Mouse (Mus musculus) heart, embryonic 15.5 days (tissue): ENCODE data around the gene Rhobtb1. TPM values are rescaled to one million over a fixed set of nuclear protein-coding genes. Genes with fewer than 3 reads are reported as not detected.
A peak's percentile ranks its signal among the peaks of the same experiment; 100 is the strongest.

Experiments used
- ATAC-seq: fragments of 200-750 bp; cut with Nextera tagmentation; replicated peaks from 2 replicates; pipeline ENCODE4 v1.8.0; 2017; ENCODE audit warnings: low read depth, moderate TSS enrichment; ENCODE audit not compliant: insufficient number of reproducible peaks, insufficient read depth, low FRiP score
- H3K27ac ChIP-seq: fragments of 300-500 bp; sonication (generic); 2 replicates; pipeline ENCODE4 v1.5.1; 2015; ENCODE audit warnings: mild to moderate bottlenecking, inconsistent platforms
- H3K27me3 ChIP-seq: fragments of 300-500 bp; sonication (generic); 2 replicates; pipeline ENCODE4 v1.6.1; 2015; ENCODE audit warnings: inconsistent platforms
- H3K36me3 ChIP-seq: fragments of 300-500 bp; sonication (generic); 2 replicates; pipeline ENCODE4 v1.6.1; 2015; ENCODE audit warnings: mild to moderate bottlenecking, inconsistent platforms
- H3K4me1 ChIP-seq: fragments of 300-500 bp; sonication (generic); replicated peaks from 2 replicates; pipeline ENCODE4 v1.6.1; 2015; ENCODE audit warnings: inconsistent platforms
- H3K4me2 ChIP-seq: fragments of 300-500 bp; sonication (generic); 2 replicates; pipeline ENCODE4 v1.6.1; 2015; ENCODE audit warnings: inconsistent platforms, mild to moderate bottlenecking, moderate library complexity
- H3K4me3 ChIP-seq: fragments of 300-500 bp; sonication (generic); 2 replicates; pipeline ENCODE4 v1.5.1; 2015; ENCODE audit warnings: mild to moderate bottlenecking, inconsistent platforms
- H3K9ac ChIP-seq: fragments of 300-500 bp; sonication (generic); 2 replicates; pipeline ENCODE4 v1.6.1; 2015; ENCODE audit warnings: mild to moderate bottlenecking, inconsistent platforms
- H3K9me3 ChIP-seq: fragments of 300-500 bp; sonication (generic); replicated peaks from 2 replicates; pipeline ENCODE4 v1.6.1; 2016; ENCODE audit warnings: inconsistent platforms
- WGBS: fragments of 180-500 bp; shearing (Covaris S2); methylation state at CpG from one replicate; pipeline ENCODE4 v1.1.7; 2015; ENCODE audit warnings: mixed read lengths; 5-methylcytosine and 5-hydroxymethylcytosine counted together
- polyA plus RNA-seq: library from polyadenylated mRNA; unstranded; fragments of >200 nt; fragmentation: Nextera tagmentation; extraction: Ambion mirVana; gene quantifications from 2 replicates; pipeline ENCODE4 v1.2.1, GENCODE M21; 2015

Gene Rhobtb1
- polyA plus RNA-seq, 1 experiment from 2014 or later: 31.7 TPM

DNA sequence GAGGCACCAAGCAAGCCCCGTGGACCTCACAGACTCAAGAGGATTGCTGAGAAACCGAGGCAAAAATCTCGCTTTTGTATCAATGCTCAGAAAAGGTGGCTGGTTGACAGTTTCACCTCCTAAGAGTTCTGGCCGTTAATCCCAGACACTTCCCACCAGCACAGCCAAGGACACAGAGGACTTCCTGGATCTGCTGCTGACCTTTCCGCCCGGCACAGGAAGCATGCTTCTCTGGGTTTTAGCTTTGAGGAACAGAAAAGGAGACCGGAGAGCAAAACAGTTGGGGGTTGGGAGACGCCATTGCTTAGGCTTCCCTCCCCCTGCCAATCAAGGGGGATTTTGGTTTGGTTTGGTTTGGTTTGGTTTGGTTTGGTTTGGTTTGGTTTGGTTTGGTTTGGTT, 108.7 kb downstream of the Rhobtb1 start:
- Histone ChIP-seq H3K36me3 (peaks cover 4% of the 10 kb centered on the region; the same call in 1 of the 2 replicates), H3K27ac (no peak overlapping the region), H3K27me3 (no peaks in the 10 kb centered on the region), H3K4me1 (peaks cover 45% of the 10 kb centered on the region), H3K9me3 (no peaks in the 10 kb centered on the region), H3K4me2 (no peak overlapping the region), H3K4me3 (no peak overlapping the region), H3K9ac (no peak overlapping the region)
- 74% methylated on average over 8 of the region's 8 CpGs for WGBS
- no peak for ATAC-seq

DNA sequence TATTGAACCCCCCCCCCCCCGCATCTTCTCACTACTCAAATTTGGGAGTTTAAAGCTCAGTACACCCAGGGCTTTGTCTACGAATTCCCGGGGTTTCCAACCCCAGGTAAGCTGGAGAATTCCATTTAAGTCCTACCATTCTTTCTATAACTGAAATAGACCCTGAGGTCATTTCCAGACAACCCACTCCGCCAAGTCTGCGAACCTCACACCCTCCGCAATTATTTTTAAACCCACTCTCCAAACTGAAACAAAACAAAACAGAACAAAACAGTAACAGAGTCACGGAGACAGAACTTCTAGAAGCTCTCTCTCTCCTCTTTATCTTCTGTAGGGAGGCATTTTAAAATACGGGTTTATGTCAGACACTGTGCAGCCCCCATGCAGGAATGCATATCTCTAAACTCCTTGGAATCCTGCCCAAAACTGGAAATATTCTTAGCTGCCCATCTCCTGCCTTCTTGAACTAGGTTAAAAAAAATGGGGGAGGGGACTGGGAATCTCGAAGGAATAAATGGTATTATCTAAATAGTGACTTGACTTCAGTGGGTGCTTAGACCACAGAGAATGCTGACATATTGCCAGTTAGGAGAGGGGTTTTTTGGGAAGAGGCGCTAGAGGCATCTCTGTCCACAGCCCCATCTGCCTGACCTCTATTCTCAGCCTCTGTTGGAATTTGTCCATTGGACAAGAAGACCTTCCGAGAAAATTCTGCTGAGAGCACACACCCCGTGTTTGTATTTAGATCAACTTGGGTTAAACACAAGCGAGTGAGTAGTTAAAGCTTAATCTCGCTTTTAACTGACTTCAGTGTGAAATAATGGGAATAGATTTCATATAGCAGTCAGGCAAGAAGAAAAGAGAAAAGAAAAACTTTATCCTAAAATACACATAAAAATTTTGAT, 111.9 kb downstream of the Rhobtb1 start:
- H3K27me3 ChIP-seq: no peaks in the 10 kb centered on the region
- 0 out of 2 replicates have a peak overlapping the region, but pooled peaks have one; percentile 18 for H3K9ac ChIP-seq
- no peaks in the 10 kb centered on the region for H3K36me3 ChIP-seq
- whole genome bisulfite sequencing: 21% methylated on average over 14 of the region's 14 CpGs
- H3K4me1 ChIP-seq: peaks cover 62% of the 10 kb centered on the region
- ATAC-seq: peak; percentile 20; the same call in 1 of the 2 replicates
- peak overlapping the region; percentile 80 for H3K27ac ChIP-seq
- no peaks in the 10 kb centered on the region for H3K9me3 ChIP-seq
- H3K4me2 ChIP-seq: peak overlapping the region; percentile 46
- H3K4me3 ChIP-seq: peak overlapping the region; percentile 14

DNA sequence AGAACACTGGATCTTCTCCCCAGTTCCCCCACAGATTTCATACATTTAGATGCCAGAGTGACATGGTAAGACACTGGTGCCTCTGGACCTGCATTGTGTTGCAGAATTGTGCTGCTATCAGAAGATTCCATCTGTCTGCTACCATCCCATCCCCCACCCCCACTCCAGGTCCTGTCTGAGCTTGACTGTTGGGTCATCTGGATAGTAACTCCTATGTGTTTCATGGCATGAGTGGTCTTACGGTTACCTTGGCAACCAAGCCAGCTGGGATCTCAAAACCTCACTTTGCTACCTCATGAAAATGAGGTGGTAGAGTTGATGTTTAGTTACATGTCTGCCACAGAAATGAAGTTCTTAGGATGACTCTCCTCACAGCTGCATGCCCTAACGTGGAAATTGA, 112.7 kb downstream of the Rhobtb1 start:
- Histone ChIP-seq H3K9me3 (no peaks in the 10 kb centered on the region), H3K9ac (no peak overlapping the region), H3K36me3 (peaks cover under 1% of the 10 kb centered on the region; the same call in 1 of the 2 replicates), H3K4me1 (peaks cover 62% of the 10 kb centered on the region), H3K4me2 (no peak overlapping the region), H3K4me3 (no peak overlapping the region), H3K27me3 (no peaks in the 10 kb centered on the region), H3K27ac (peak overlapping the region; percentile 80)
- WGBS: 65% methylated on average over 2 of the region's 2 CpGs
- ATAC-seq: no peak

DNA sequence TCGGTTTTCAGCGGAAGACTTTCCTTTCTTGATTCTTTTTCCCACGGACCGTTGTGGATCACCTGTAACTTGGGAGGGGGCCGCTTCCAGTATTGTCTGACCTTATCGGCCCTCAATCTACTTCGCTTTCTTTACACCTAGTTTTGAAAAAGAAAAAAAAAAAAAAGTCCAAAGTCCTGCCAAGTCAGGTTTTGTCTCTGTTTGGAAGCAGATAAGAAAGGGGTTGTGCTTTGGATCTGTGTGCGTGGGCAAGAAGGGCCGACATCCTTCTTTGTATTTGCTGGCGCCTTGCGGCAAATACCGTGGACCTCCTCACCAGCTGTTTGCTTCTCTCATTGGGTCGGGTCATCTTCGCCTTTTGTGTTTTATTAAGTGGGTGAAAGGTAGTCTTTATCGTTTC, 114.2 kb downstream of the Rhobtb1 start:
- H3K4me1 ChIP-seq: peaks cover 57% of the 10 kb centered on the region
- no peak for ATAC-seq
- H3K27ac ChIP-seq: peak overlapping the region; percentile 36
- H3K4me2 ChIP-seq: peak overlapping the region; percentile 37
- no peaks in the 10 kb centered on the region for H3K9me3 ChIP-seq
- WGBS: 60% methylated on average over 15 of the region's 15 CpGs
- no peaks in the 10 kb centered on the region for H3K27me3 ChIP-seq
- peaks cover 11% of the 10 kb centered on the region for H3K36me3 ChIP-seq
- no peak overlapping the region for H3K9ac ChIP-seq
- no peak overlapping the region for H3K4me3 ChIP-seq

DNA sequence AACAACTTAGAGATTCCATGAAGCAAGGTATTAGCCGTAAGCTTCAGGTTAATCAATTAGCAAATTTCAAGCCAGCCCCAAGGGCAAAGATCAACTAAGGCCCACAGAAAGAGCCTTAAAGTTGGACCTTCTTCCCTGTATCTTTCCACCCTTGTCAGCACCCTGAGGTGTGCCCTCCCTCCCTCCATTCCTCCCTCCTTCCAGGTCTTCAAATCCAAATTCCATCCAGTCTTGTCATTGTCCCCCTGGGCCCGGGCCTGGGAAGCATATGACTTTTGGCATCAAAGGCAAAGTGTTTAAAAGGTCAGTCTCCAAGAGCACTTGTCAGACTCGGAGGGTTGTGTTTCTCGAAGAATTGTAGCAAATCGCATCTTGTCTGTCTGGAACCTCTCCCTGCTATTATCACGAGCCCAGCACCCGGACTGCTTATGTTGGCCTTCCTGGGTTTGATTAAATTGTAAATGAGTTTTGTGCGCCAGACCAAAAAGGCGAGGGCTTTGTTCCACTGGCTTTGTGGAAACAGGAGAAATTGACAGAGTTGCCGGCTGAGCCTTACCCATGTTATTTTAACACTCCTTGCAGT, 116.9 kb downstream of the Rhobtb1 start:
- peak overlapping the region; percentile 59 for H3K27ac ChIP-seq
- WGBS: 48% methylated on average over 10 of the region's 10 CpGs
- H3K9me3 ChIP-seq: no peaks in the 10 kb centered on the region
- no peaks in the 10 kb centered on the region for H3K27me3 ChIP-seq
- peaks cover 51% of the 10 kb centered on the region for H3K4me1 ChIP-seq
- peaks cover 21% of the 10 kb centered on the region for H3K36me3 ChIP-seq
- no peak for ATAC-seq
- no peak overlapping the region for H3K4me3 ChIP-seq
- H3K4me2 ChIP-seq: no peak overlapping the region
- H3K9ac ChIP-seq: no peak overlapping the region

DNA sequence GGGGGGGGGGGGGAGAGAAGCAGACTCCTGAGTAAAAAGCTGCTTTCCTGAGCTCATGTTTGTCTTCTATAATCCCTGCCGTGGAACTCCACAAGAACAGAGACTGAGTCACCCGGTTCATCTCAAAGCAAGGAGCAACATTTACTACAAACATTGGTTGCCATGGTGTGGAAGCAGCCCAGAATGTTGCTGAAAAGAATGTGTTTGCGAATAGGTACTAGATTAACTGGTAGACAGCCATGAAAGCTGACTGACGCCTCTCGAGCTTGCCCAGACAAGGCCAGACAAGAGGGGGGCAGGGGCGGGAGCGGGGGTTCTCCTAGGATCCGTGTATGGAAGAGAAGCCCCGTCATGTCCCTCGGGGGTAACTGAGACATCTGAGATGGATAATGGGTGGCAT, 120.2 kb downstream of the Rhobtb1 start:
- Histone ChIP-seq H3K4me1 (peaks cover 42% of the 10 kb centered on the region), H3K9me3 (no peaks in the 10 kb centered on the region), H3K27ac (peak overlapping the region; percentile 55), H3K36me3 (peaks cover 22% of the 10 kb centered on the region), H3K4me3 (no peak overlapping the region), H3K4me2 (no peak overlapping the region), H3K9ac (no peak overlapping the region), H3K27me3 (no peaks in the 10 kb centered on the region)
- no peak for ATAC-seq
- WGBS: 39% methylated on average over 10 of the region's 10 CpGs

DNA sequence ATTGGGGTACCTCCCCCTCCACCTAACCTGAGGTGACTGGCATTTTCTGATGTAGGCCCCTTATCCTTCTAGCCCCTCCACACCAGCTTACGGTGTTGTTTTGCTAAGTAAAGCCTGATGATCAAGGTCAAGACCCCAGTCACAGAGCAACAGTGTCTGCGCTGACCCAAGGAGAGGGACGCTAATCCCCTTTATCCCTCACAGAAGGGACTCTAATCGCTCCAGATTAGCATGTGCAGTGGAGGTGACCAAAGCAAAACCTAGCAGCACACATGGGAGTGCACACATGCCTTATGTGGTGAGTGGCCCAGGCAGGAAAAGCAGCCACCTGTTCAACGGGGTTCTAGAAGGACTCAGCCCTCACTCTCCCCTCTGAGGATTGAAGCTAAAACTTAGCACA, 123.0 kb downstream of the Rhobtb1 start:
- Histone ChIP-seq H3K27me3 (no peaks in the 10 kb centered on the region), H3K27ac (peak overlapping the region; percentile 95), H3K9me3 (no peaks in the 10 kb centered on the region), H3K36me3 (peaks cover 30% of the 10 kb centered on the region), H3K9ac (no peak overlapping the region; the same call in 1 of the 2 replicates), H3K4me1 (peaks cover 37% of the 10 kb centered on the region), H3K4me2 (no peak overlapping the region), H3K4me3 (no peak overlapping the region)
- WGBS: 49% methylated on average over 5 of the region's 5 CpGs
- no peak for ATAC-seq

DNA sequence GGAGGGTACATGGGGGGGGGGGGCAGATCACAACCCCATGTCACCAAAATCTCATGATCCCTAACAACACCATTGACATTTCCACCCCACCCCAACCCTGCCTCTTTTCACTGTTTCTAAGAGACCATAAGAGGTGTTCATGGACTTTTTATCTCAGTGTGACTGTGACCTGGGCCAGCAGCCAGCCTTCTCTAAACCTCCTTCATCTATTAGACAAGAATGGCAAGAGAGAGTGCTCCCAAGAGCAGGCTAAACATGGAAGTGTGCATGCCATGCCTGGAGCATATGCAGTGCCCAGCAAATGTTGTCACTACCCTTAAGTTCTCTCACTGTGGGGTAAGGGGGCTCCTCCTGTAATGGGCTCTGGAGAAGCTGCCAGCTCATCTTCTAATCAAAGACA, 123.5 kb downstream of the Rhobtb1 start:
- H3K9me3 ChIP-seq: no peaks in the 10 kb centered on the region
- peaks cover 37% of the 10 kb centered on the region for H3K4me1 ChIP-seq
- H3K4me3 ChIP-seq: no peak overlapping the region
- no peak overlapping the region for H3K9ac ChIP-seq
- peak overlapping the region; percentile 95 for H3K27ac ChIP-seq
- H3K27me3 ChIP-seq: no peaks in the 10 kb centered on the region
- peak; percentile 73 for ATAC-seq
- H3K4me2 ChIP-seq: no peak overlapping the region
- peaks cover 33% of the 10 kb centered on the region for H3K36me3 ChIP-seq

DNA sequence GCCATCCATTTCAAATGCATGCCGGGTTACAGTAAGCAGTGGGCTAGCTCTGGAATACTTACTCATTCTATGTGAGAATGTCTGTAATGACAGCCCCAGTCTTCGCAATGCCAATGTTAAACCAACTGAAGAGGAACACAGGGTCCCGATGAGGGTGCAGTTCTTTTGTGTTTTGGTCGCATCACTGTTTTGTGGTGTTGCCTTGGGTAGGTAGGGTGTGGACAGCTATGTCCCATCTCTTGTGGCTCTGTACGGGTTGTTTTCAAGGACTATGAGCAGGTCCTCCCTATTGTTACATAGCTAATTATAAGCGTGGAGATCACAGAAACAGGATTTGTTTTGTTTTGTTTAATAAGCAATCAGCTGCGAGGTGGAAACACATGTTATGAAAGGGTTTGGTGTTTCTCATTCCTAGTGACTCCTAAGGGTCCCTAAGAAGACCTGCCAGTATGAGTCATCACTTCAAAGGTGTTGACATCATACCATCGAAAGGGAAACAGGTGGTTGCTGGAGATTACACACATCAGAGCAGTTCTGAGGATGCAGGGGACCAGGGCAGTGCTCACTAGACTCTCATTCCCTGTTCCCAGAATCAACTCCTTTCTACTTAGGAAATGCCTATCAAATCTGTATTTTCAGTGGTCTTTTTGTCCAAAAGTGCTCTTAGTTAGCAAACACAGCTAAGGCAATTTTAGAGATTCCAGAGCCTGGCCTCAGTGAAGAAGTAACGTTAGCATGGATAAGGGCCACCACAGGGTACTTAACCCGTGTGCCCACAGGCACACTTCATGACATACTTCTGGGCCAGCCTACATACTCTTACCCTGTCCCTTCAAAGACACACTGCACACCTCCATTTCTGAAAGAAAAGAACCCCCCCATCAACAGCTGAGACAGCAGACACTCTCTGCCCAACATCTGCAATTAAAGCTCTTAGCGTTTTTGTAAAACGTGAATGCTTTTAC, 124.9 kb downstream of the Rhobtb1 start:
- no peak; the same call in 1 of the 2 replicates for ATAC-seq
- no peak overlapping the region for H3K9ac ChIP-seq
- no peaks in the 10 kb centered on the region for H3K27me3 ChIP-seq
- H3K36me3 ChIP-seq: peaks cover 32% of the 10 kb centered on the region
- H3K4me3 ChIP-seq: no peak overlapping the region
- 64% methylated on average over 12 of the region's 12 CpGs for WGBS
- H3K9me3 ChIP-seq: no peaks in the 10 kb centered on the region
- H3K4me2 ChIP-seq: no peak overlapping the region
- peak overlapping the region; percentile 65 for H3K27ac ChIP-seq
- peaks cover 29% of the 10 kb centered on the region for H3K4me1 ChIP-seq

DNA sequence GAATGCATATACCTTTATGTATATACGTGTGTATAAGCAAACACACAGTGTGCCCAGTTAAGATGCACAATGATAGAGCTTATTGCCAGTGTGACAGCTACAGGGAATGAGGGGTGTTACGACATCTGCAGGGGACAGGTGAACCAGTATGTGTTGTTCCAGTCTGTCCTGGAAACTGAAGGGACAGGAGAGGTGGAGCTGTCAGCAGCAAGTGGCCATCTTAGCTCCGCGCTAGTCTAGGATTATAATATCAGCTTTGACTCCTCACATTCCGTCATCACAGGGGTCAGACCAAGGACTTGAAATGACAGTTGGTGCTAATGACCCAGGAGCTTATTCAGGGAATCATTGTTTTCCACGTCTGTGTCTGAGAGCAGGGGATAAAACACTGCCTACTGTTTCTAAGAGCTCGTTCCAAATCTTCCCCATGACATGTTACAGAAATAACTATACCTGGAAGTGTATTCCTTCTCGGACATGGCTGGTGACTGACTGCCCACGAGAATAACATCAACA, 125.7 kb downstream of the Rhobtb1 start:
- H3K9me3 ChIP-seq: no peaks in the 10 kb centered on the region
- peaks cover 35% of the 10 kb centered on the region for H3K36me3 ChIP-seq
- no peak overlapping the region for H3K9ac ChIP-seq
- peaks cover 24% of the 10 kb centered on the region for H3K4me1 ChIP-seq
- H3K4me3 ChIP-seq: no peak overlapping the region
- no peaks in the 10 kb centered on the region for H3K27me3 ChIP-seq
- ATAC-seq: no peak
- 57% methylated on average over 9 of the region's 9 CpGs for WGBS
- H3K27ac ChIP-seq: peak overlapping the region; percentile 65
- H3K4me2 ChIP-seq: no peak overlapping the region
